Comparison of ENCODE assay signal across 25 mouse cellular contexts in the genomic region with DNA sequence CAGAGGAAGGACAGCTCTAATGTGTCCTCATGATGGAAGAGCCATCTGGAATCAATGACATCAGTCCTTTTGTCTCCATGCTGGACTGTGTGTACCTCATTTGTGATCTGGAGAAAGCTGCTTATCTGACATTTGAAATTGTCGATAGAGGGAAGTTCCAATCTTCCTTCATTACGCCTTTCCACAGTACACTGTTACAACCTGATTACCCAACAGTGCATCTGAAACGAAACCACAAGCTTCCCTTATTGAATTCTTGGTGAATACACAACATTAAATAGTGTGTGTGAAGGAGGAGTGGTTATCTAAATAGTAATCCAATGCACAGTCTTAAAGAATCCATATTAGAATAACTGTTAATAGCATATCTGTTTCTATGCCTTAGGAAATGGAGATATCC.
DNase-seq lines count a peak whose midpoint lies in the region; ATAC-seq lines count a peak whose summit lies in the region.
"Had no signal": no experiment of that assay in that cellular context is flagged by ENCODE, and none has a peak within 500 bp of the region (broad histone marks: within the 10 kb centered on the region; RNA-seq: fewer than 3 reads in every experiment).

No protein-coding gene starts in this region.

- peaks cover 7% of the 10 kb centered on the region; the same call in 1 of the 2 replicates for H3K36me3 ChIP-seq in forebrain, embryonic 12.5 days (replicated peaks)
- H3K36me3 ChIP-seq: embryonic facial prominence, embryonic 12.5 days; G1E had no signal

- no peak overlapping the region for H3K4me3 ChIP-seq in forebrain, embryonic 12.5 days (replicated peaks)
- H3K4me3 ChIP-seq: embryonic facial prominence, embryonic 10.5 days; embryonic facial prominence, embryonic 12.5 days had no signal

- peak; percentile 91 for ATAC-seq in common myeloid progenitor, adult 5-6 weeks (replicated peaks; ENCODE audit: low read depth, poor library complexity, severe bottlenecking)
- peak; percentile 22 to 79; a peak in 3 of 4 replicates for ATAC-seq in hematopoietic stem cell, adult 5-6 weeks (replicated peaks in 1 of 2; ENCODE audit: insufficient read depth in 1 of 2, low FRiP score in 2 of 2, low TSS enrichment in 1 of 2, low read depth in 1 of 2, poor library complexity in 2 of 2, severe bottlenecking in 2 of 2)
- ATAC-seq in megakaryocyte progenitor cell, adult 5-6 weeks (replicated peaks; ENCODE audit: poor library complexity) = peak; percentile 89
- ATAC-seq in neutrophil, adult 5-6 weeks (ENCODE audit: extremely low read depth, insufficient number of reproducible peaks, low FRiP score, poor library complexity, severe bottlenecking) = peak; percentile 69
- ATAC-seq in forebrain, embryonic 12.5 days (ENCODE audit: low FRiP score) = no peak
- ATAC-seq: activated CD4-positive, CD25-positive, alpha-beta regulatory T cell, adult 4 months; CD4-positive, CD25-positive, alpha-beta regulatory T cell, adult 4 months; forebrain, embryonic 14.5 days; forebrain, embryonic 16.5 days; Patski had no signal

- H3K27me3 ChIP-seq in forebrain, embryonic 12.5 days = no peaks in the 10 kb centered on the region
- H3K27me3 ChIP-seq: CH12.LX; embryonic facial prominence, embryonic 12.5 days; Patski had no signal

- no peak overlapping the region for H3K9ac ChIP-seq in forebrain, embryonic 12.5 days
- H3K9ac ChIP-seq: embryonic facial prominence, embryonic 12.5 days had no signal

- H3K9me3 ChIP-seq in forebrain, embryonic 12.5 days = no peaks in the 10 kb centered on the region
- H3K9me3 ChIP-seq: embryonic facial prominence, embryonic 10.5 days; embryonic facial prominence, embryonic 12.5 days had no signal

- no peak for DNase-seq in embryo, embryonic 10 days (ENCODE audit: low spot score)
- no peak for DNase-seq in layer of hippocampus, postnatal 10 days (ENCODE audit: low spot score in 2 of 2)
- DNase-seq: adrenal gland, adult 8-10 months; adrenal gland, postnatal 14 days; adrenal gland, postnatal 36 days; B cell, adult 2 months; cerebellum, adult 11-12 months; cerebellum, adult 2 months; cerebellum, adult 9-10 months; cerebellum, postnatal 10 days; cerebellum, postnatal 25 days had no signal

- no peak overlapping the region for H3K4me2 ChIP-seq in forebrain, embryonic 12.5 days
- H3K4me2 ChIP-seq: embryonic facial prominence, embryonic 12.5 days had no signal

- WGBS in forebrain, embryonic 12.5 days = 83% methylated on average over 3 of the region's 3 CpGs

- H3K27ac ChIP-seq in forebrain, embryonic 12.5 days = no peak overlapping the region
- H3K27ac ChIP-seq: embryonic facial prominence, embryonic 10.5 days; embryonic facial prominence, embryonic 12.5 days had no signal

- H3K4me1 ChIP-seq in forebrain, embryonic 12.5 days = peaks cover 5% of the 10 kb centered on the region; the same call in 1 of the 2 replicates
